Mouse (Mus musculus) heart, embryonic 11.5 days (tissue): ENCODE data around the gene Gtsf1. TPM values are rescaled to one million over a fixed set of nuclear protein-coding genes. Genes with fewer than 3 reads are reported as not detected.

Experiments
- ATAC-seq: fragments of 200-750 bp; cut with Nextera tagmentation; replicated peaks from 2 replicates; pipeline ENCODE4 v1.8.0; 2017; ENCODE audit warnings: moderate library complexity; ENCODE audit not compliant: insufficient number of reproducible peaks, low FRiP score, low TSS enrichment
- H3K27ac ChIP-seq: fragments of 300-500 bp; sonication (generic); 2 replicates; pipeline ENCODE4 v1.5.1; 2014; ENCODE audit warnings: mild to moderate bottlenecking, low read depth, low read length
- H3K27me3 ChIP-seq: fragments of 300-500 bp; sonication (generic); 2 replicates; pipeline ENCODE4 v1.6.1; 2014; ENCODE audit warnings: mild to moderate bottlenecking, low read length, mixed read lengths; ENCODE audit not compliant: control insufficient read depth, insufficient read depth
- H3K36me3 ChIP-seq: fragments of 300-500 bp; sonication (generic); 2 replicates; pipeline ENCODE4 v1.6.1; 2014; ENCODE audit warnings: mild to moderate bottlenecking, low read length, moderate library complexity, mixed read lengths; ENCODE audit not compliant: control insufficient read depth, insufficient read depth
- H3K4me1 ChIP-seq: fragments of 300-500 bp; sonication (generic); 2 replicates; pipeline ENCODE4 v1.6.1; 2014; ENCODE audit warnings: low read length; ENCODE audit not compliant: control insufficient read depth, insufficient read depth
- H3K4me2 ChIP-seq: fragments of 300-500 bp; sonication (generic); 2 replicates; pipeline ENCODE4 v1.6.1; 2014; ENCODE audit warnings: mild to moderate bottlenecking, moderate library complexity
- H3K4me3 ChIP-seq: fragments of 300-500 bp; sonication (generic); 2 replicates; pipeline ENCODE4 v1.5.1; 2014; ENCODE audit warnings: low read depth, low read length
- H3K9ac ChIP-seq: fragments of 300-500 bp; sonication (generic); 2 replicates; pipeline ENCODE4 v1.6.1; 2014; ENCODE audit warnings: mild to moderate bottlenecking, low read depth, low read length, moderate library complexity
- H3K9me3 ChIP-seq: fragments of 300-500 bp; sonication (generic); replicated peaks from 2 replicates; pipeline ENCODE4 v1.6.1; 2016; ENCODE audit warnings: low read length; ENCODE audit not compliant: control insufficient read depth
- WGBS: fragments of 180-500 bp; shearing (Covaris S2); extraction: QIAGEN DNeasy Blood & Tissue Kit; methylation state at CpG from one replicate; pipeline ENCODE4 v1.1.7; 2014; ENCODE audit not compliant: insufficient replicate concordance; 5-methylcytosine and 5-hydroxymethylcytosine counted together
- polyA plus RNA-seq: library from polyadenylated mRNA; unstranded; fragments of >200 nt; fragmentation: Nextera tagmentation; extraction: Ambion mirVana; gene quantifications from 2 replicates; pipeline ENCODE4 v1.2.1, GENCODE M21; 2014

Gene Gtsf1
- polyA plus RNA-seq, 1 experiment from 2014 or later = 38.5 TPM

DNA sequence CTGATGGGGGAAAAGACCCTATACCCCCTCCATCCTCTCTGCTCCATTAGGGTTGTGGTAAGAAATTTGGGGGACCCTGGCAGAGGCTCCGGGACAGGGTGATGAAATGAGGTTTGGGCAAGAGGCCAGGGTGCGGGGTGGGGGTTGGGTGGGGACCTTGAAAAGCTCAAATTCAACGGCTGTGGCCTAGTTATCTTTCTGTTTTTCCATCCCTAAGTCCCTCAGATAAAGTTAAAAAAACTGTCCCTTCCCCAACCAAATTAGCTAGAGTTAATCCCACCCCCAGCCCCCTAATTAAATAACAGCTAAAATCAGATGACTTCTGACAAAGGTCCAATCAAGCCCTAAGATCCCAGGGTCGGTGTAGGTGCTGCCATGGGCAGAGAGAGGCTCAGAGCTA lies 65.5 kb downstream of the Gtsf1 start:
- Histone ChIP-seq H3K9ac (peak overlapping the region; percentile 100), H3K4me3 (peak overlapping the region; percentile 98), H3K4me1 (peaks cover 46% of the 10 kb centered on the region), H3K36me3 (no peaks in the 10 kb centered on the region), H3K4me2 (peak overlapping the region; percentile 76), H3K27ac (peak overlapping the region; percentile 99; the same call in 1 of the 2 replicates), H3K9me3 (no peaks in the 10 kb centered on the region), H3K27me3 (no peaks in the 10 kb centered on the region)
- ATAC-seq = no peak
- 23% methylated on average over 4 of the region's 4 CpGs for WGBS

DNA sequence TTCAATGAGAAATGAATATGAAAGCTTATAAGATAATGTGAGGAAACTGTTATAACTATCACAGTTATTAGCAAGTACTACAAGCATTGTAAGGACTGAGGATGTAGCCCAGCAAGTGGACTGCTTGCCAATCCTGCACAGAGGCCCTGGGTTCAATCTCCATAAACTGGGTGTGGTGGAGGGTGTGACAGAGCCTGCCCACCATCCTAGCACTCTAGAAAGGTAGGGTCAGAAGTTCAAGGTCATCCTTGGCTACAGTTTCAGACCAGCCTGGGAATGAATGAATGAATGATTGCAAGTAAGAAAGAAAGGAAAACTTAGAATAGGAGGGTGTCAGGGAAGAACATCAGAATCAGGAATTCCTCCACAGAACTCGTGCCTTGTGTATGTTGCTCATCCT lies 66.5 kb downstream of the Gtsf1 start:
- Histone ChIP-seq H3K4me3 (peak overlapping the region; percentile 98; the same call in 1 of the 2 replicates), H3K4me1 (peaks cover 56% of the 10 kb centered on the region), H3K9ac (0 out of 2 replicates have a peak overlapping the region, but pooled peaks have one; percentile 100), H3K9me3 (no peaks in the 10 kb centered on the region), H3K36me3 (no peaks in the 10 kb centered on the region), H3K27ac (0 out of 2 replicates have a peak overlapping the region, but pooled peaks have one; percentile 1), H3K4me2 (peak overlapping the region; percentile 76), H3K27me3 (no peaks in the 10 kb centered on the region)
- ATAC-seq = no peak
- 52% methylated on average over 1 of the region's 1 CpGs for WGBS

DNA sequence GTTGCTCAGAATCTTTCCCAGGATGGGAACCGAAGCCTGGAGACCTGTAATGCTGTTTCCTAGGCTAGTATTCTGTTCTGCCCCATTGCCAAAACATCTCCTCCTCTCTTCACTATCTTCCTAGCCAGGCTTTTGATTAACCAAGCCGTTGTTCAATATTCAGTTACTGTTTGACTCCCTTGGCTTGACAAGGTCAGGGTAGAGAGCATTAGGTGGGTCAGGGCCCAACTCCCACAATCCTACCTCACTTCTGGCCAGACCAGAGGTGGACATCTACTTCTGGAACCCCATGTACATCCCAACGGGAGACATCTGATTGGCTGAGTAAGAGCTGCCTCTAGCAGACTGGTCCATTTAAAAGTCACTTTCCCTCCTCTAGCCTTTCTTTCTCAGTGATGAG lies 67.3 kb downstream of the Gtsf1 start:
- WGBS = 80% methylated on average over 3 of the region's 3 CpGs
- ATAC-seq = no peak
- H3K27ac ChIP-seq = no peak overlapping the region
- H3K4me2 ChIP-seq = no peak overlapping the region
- H3K4me3 ChIP-seq = no peak overlapping the region
- peaks cover 61% of the 10 kb centered on the region for H3K4me1 ChIP-seq
- H3K9me3 ChIP-seq = no peaks in the 10 kb centered on the region
- H3K9ac ChIP-seq = no peak overlapping the region
- no peaks in the 10 kb centered on the region for H3K27me3 ChIP-seq
- no peaks in the 10 kb centered on the region for H3K36me3 ChIP-seq

DNA sequence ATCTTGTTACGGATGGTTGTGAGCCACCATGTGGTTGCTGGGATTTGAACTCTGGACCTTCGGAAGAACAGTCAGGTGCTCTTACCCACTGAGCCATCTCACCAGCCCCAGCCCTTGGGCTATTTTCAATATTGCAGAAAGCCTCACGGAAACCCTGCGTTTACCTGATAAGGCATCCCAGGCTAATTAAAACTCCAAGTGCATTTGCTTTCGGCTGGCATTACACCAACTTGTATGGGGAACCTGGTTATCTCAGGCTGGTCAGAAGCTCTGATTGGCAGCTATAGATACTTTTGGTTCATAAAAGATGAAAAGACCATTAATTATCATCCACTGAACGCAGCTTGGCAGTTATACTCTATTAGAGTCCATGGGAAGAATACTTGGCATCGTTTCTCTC lies 67.9 kb downstream of the Gtsf1 start:
- H3K4me1 ChIP-seq = peaks cover 61% of the 10 kb centered on the region

DNA sequence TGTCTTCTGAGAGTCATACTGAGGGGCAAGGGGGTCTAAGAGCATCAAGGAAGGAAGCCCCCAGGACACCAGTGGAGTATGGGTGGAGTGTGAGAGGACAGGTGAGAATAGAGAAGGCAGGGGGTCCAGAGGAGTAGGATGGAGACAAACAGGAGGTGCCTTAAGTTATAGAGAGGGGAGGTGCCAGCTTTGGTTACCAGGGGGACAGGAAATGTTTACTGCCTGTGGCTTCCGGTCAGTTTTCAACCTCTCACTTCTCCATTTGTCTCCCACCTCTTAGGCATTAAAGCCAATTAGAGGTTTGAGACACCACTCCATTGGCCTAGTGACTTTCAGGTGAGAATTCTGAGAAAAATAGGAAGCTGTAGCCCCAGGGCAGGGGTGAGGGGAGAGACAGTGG lies 69.0 kb downstream of the Gtsf1 start:
- H3K36me3 ChIP-seq = peaks cover 4% of the 10 kb centered on the region; the same call in 1 of the 2 replicates
- no peak overlapping the region for H3K4me2 ChIP-seq
- H3K27ac ChIP-seq = no peak overlapping the region
- ATAC-seq = no peak
- 0 out of 2 replicates have a peak overlapping the region, but pooled peaks have one; percentile 28 for H3K9ac ChIP-seq
- H3K27me3 ChIP-seq = no peaks in the 10 kb centered on the region
- H3K4me3 ChIP-seq = no peak overlapping the region
- H3K4me1 ChIP-seq = peaks cover 65% of the 10 kb centered on the region
- WGBS = 45% methylated on average over 1 of the region's 1 CpGs
- no peaks in the 10 kb centered on the region for H3K9me3 ChIP-seq

More for the DNA sequence above, 67.9 kb downstream of the Gtsf1 start:
- no peak overlapping the region for H3K9ac ChIP-seq
- no peaks in the 10 kb centered on the region for H3K9me3 ChIP-seq
- H3K27me3 ChIP-seq = no peaks in the 10 kb centered on the region
- ATAC-seq = no peak
- H3K36me3 ChIP-seq = no peaks in the 10 kb centered on the region; the same call in 1 of the 2 replicates
- H3K4me3 ChIP-seq = no peak overlapping the region
- H3K27ac ChIP-seq = no peak overlapping the region
- H3K4me2 ChIP-seq = no peak overlapping the region
- 70% methylated on average over 6 of the region's 7 CpGs for WGBS

DNA sequence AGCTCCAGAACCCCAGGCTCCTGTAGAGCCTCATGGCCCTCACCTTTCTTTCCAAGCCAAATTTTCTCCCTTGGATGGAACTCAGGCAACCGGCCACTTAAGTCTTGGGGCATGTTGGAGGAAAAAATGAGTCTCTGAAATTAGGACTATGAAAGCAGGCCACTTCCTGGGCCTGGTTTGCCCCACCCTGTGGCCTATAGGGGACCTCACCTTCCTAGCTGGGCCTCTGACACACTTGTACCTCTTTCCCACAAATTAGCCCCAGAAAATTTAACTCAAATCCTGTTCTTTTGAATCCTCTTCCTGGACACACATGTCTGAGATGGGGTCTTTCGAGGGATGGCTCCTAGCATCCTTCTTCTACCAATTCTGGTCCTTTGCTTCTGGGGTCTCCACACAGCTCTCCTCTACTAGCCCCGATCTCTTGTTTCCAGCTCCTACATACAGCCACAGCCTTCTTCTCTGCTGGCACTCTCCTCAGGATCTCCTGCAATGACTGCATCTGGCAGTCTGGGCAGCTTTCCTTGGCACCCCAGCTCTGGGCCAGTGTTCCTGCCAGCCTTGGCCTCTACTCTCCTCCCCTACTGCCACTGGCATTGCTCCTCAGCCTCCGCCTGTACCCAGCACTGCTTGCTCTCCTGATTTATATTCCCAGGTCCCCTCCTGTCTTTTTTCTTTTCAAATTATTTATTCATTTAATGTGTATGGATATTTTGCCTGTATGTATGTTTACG lies 70.2 kb downstream of the Gtsf1 start:
- H3K4me2 ChIP-seq = peak overlapping the region; percentile 37; the same call in 1 of the 2 replicates
- no peak overlapping the region for H3K9ac ChIP-seq
- WGBS = 86% methylated on average over 5 of the region's 5 CpGs
- peaks cover 71% of the 10 kb centered on the region for H3K4me1 ChIP-seq
- H3K36me3 ChIP-seq = peaks cover 5% of the 10 kb centered on the region; the same call in 1 of the 2 replicates
- H3K4me3 ChIP-seq = no peak overlapping the region
- peak overlapping the region; percentile 82 for H3K27ac ChIP-seq
- no peak for ATAC-seq
- H3K27me3 ChIP-seq = no peaks in the 10 kb centered on the region
- H3K9me3 ChIP-seq = no peaks in the 10 kb centered on the region

DNA sequence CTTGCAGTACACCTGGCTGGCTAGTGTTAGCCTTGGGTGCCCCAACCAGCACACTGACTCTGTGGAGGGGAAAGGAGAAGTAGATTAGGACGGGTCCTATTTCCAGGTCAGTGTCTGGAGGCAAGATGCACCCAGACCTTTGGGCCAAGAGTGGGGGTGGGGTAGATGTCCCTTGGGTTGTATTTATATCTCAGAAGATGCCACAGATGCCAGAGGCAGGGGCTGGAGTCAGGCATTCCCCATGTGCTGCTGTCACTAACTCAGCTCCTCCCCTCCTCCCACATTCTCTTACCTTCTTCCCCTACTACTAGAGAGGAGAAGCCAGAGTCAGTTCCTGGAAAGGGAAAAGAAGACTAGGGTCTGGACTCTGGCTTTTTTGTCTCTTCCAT lies 71.2 kb downstream of the Gtsf1 start:
- peaks cover 70% of the 10 kb centered on the region for H3K4me1 ChIP-seq
- H3K4me2 ChIP-seq = peak overlapping the region; percentile 37; the same call in 1 of the 2 replicates
- no peaks in the 10 kb centered on the region for H3K9me3 ChIP-seq
- 22% methylated on average over 1 of the region's 1 CpGs for WGBS
- H3K4me3 ChIP-seq = no peak overlapping the region
- ATAC-seq = peak; percentile 37; the same call in 1 of the 2 replicates
- peaks cover 6% of the 10 kb centered on the region for H3K36me3 ChIP-seq
- no peak overlapping the region for H3K9ac ChIP-seq
- H3K27me3 ChIP-seq = no peaks in the 10 kb centered on the region
- peak overlapping the region; percentile 82 for H3K27ac ChIP-seq

DNA sequence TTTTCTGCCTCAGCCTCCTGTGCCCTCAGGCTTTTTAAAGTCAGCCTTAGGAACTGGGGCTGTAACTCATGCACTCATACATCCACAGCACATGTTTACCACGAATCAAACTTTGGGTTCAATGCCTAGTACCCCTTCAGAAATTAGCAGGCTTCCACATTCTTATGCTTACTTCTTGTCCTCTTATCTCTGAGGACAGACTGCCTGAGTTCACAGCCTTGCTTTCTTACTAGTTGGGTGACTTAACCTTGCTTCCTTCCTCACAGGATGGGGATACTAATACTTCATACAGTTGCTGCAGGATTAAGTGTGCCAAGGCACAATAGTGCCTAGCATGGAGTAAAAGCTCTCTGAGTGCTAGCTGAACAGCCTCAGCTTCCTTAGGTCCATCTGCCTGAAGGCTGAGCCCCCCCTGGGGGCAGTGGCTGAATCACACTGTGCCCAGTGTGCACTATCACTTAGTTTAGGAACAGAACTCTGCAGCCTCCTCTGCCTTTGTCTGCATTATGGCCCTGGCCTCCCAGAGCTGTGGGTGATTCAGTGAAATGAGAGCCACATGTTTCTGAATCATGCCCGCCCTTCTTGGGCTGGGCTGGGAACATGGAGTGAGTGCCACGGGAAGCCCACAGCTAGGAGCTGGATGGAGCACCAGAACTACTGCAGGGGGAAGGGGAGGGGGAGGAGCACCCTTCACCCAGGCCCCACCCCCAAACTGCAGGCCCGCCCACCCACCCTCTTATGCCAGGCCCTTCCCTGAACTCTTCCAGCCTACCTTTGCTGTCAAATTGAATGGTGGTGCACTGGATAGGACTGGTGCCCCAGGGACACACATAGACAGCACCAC lies 71.8 kb downstream of the Gtsf1 start:
- H3K4me2 ChIP-seq = peak overlapping the region; percentile 37; the same call in 1 of the 2 replicates

More for the DNA sequence above, 71.8 kb downstream of the Gtsf1 start:
- Histone ChIP-seq H3K9ac (0 out of 2 replicates have a peak overlapping the region, but pooled peaks have one; percentile 52), H3K4me1 (peaks cover 65% of the 10 kb centered on the region), H3K36me3 (peaks cover 12% of the 10 kb centered on the region), H3K27ac (peak overlapping the region; percentile 82), H3K9me3 (no peaks in the 10 kb centered on the region), H3K27me3 (no peaks in the 10 kb centered on the region), H3K4me3 (no peak overlapping the region)
- WGBS = 30% methylated on average over 4 of the region's 4 CpGs
- peak; percentile 55 for ATAC-seq
